Mouse (Mus musculus) bone marrow macrophage, adult 2 months (primary cell): ENCODE measurements at regions not wholly inside any gene's neighbourhood (a gene's known extent, or its start where the extent isn't known, plus 50 kb on each side); places are given as distances from the start of the nearest gene placed in this dataset.

Experiments
- H3K27ac ChIP-seq: 2 replicates; pipeline ENCODE4 v1.5.1; 2012; ENCODE audit warnings: low read depth, low read length; ENCODE audit not compliant: insufficient read depth
- H3K4me1 ChIP-seq: 2 replicates; pipeline ENCODE4 v1.6.1; 2012; ENCODE audit warnings: low read length; ENCODE audit not compliant: control insufficient read depth, insufficient read depth
- H3K4me3 ChIP-seq: 2 replicates; pipeline ENCODE4 v1.5.1; 2012; ENCODE audit warnings: mild to moderate bottlenecking, low read length, moderate library complexity; ENCODE audit not compliant: insufficient read depth
- CTCF ChIP-seq: IDR thresholded peaks from 2 replicates; pipeline ENCODE4 v1.5.1; 2012; ENCODE audit warnings: low read depth, mild to moderate bottlenecking, low read length, moderate library complexity
- POLR2A ChIP-seq: IDR thresholded peaks from 2 replicates; pipeline ENCODE4 v1.6.1; 2012; ENCODE audit warnings: mild to moderate bottlenecking, low read depth, low read length, borderline replicate concordance

DNA sequence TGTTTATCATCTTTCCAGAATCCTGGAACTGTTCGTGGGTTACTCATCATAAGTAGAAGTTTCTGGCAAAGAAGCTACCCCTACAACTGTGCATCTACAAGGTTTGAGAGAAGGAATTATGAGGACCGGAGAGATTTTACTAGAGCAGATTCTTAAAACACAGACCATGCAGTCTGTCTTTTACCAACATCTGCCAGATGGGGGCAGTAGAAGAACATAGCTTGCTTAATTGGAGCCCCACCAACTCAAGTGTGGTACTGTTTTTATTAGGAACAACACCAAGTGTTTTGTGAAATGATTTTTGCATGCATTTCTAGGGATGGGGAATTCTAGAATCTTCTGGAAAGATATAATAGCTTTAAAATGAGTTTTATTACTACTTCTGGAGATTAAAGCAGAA is 110.6 kb upstream of the Ccng1 start:
- TF ChIP-seq CTCF: no peak
- no peak for TF ChIP-seq POLR2A
- H3K27ac ChIP-seq: no peak overlapping the region
- no peak overlapping the region for H3K4me3 ChIP-seq
- H3K4me1 ChIP-seq: no peaks in the 10 kb centered on the region

DNA sequence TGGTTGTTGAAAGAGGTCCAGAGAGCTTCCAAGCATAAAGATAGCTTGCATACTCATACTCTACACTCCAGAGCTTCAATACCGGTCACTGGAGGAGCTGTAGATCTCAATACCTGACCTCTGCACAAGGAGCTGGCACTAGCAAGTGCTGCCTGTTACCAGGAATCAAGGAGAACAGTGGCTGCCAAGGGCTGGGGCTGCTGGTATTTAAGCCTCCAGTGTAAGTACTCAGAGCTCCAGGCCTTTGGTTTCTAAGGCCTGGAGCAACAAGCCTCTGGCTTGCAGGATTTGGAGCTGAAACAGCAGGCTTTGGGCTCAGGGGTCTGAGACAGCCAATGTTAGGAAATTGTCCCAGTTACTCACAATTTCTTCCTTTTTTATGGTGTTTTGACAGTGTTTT is 96.2 kb upstream of the Ccng1 start:
- no peaks in the 10 kb centered on the region for H3K4me1 ChIP-seq
- H3K4me3 ChIP-seq: no peak overlapping the region
- no peak for TF ChIP-seq POLR2A
- TF ChIP-seq CTCF: no peak
- H3K27ac ChIP-seq: no peak overlapping the region

DNA sequence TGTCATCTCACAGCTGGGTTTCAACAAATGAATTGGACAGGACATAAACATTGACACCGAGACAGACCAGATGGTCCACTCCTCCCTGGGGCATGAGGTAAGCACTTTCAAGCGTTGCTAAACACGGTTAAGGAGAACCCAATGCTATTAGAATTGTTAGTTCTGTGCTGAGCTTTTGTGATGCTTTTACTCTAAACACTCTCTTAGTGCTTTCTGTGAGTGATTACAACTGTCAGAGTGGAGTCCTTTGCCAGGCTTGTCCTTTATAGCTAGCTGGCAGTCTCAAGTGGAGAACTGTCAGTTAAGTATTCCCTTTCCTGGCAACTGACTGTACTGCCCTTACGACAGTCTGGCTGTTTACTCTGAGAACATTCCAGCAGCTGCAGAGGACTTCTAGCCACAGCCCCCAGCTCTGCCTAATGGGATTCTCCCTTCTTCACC is 95.6 kb upstream of the Ccng1 start:
- no peaks in the 10 kb centered on the region for H3K4me1 ChIP-seq
- no peak overlapping the region for H3K27ac ChIP-seq
- TF ChIP-seq POLR2A (no peak), CTCF (no peak)
- H3K4me3 ChIP-seq: no peak overlapping the region

DNA sequence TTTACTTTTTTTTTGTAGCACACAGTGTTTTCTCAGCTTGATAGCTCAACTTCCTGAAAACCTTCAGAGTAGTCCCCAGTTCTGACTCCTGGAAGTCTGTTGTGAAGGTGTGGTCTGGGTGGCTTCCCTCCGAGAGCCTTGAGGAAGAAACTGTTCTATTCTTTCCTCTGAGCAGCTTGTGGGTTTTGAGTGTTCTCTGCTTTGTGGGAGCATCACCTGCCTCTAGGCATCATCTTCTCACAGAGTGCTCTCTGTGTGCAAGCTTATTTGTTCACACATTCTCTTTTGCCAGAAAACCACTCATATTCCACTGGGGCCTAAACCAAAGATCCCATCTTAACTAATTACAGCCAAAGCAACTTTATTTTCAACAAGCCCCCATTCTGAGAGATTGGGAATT is 91.5 kb upstream of the Ccng1 start:
- Histone ChIP-seq H3K4me1 (no peaks in the 10 kb centered on the region), H3K4me3 (no peak overlapping the region), H3K27ac (no peak overlapping the region)
- TF ChIP-seq POLR2A (no peak), CTCF (no peak)

DNA sequence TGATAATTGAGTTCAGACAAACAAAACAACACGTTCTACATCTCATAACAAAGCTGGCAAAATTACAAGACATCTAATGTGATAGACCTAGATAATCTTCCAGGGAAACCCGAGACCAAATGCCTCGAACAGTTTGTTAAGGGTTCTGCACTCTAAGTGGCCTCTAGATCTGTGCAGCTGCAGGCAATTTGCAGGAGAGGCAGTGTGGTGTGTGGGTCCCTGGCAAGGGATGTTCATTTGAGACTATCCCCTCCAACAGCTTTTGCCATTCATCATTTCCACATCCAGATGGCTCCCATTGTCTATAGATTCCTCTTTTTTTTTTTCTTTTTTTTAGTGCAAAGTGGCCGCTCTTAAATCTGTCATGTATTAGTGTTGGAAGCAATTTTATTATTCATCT is 80.3 kb upstream of the Ccng1 start:
- no peak overlapping the region for H3K4me3 ChIP-seq
- TF ChIP-seq CTCF (no peak), POLR2A (no peak)
- H3K4me1 ChIP-seq: no peaks in the 10 kb centered on the region
- H3K27ac ChIP-seq: no peak overlapping the region
